Mouse (Mus musculus): Measurements from ENCODE around the gene Nlk. TPM values are rescaled to one million over a fixed set of nuclear protein-coding genes. Genes with fewer than 3 reads are reported as not detected.

Nlk gene
- total RNA-seq, 2 experiments from 2014 or later = 5.6 to 6.2 TPM

DNA sequence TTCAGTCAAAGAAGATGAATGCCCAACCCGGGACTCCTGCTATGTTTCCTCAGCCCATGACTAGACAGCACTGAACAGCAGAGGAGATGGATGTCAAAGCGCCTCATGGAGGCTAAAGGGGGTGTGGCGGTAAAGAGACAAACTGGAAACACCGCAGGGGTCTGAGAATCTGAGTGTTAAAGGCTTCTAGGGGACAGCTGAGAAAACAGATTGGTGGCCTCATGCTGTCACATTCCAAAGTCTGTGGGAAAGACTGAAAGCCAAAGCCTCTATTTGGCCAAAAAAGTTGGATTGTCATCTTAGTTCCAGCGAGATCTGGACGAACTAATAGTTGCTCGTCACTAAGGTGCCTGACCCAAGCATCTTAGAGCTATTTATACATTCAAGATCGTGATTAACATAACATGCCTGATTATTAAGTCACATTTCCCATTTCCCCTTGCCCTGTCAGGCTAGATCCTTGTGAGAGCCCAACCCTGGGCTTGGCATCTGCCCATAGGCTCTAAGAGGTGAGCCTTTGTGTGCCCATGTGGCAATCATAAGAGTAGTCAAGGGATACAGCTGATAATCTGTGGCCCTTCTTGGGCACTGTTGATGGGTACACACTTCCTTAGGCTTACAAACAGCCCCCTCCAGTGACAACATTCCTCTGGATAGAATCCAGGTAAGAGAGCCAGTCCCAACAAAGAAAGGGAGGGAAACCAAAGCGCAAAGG, 173.8 kb downstream of the Nlk start:
- no peak for DNase-seq
- intact Hi-C loops (cut with DNase I; ENCODE audit: low total_unique reads) = no loop called here

DNA sequence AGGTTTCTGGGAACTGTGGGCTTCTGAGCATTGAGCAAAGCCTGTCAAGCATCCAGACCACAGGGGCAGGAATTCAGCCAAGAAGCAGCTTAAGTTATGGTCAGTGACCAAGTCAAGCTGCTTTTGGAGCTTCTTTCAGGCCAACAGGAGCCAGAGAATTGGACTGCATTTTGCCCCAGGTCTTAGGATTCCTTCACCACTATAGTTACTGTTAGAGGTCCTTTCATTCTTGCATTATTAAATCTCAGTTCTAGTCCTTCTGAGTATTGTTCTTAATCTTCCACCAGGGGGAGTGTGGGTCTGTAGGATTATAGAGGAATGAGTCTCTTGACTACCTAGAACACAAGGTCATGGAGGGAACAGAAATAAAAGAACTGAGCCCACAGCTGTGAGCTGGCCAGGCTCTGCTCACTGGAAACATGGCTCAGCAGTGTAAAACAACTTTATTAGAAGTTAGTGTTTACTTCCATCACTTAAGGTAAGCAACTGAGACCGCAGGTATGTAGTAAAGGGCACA, 174.6 kb downstream of the Nlk start:
- no peak for DNase-seq
- intact Hi-C loops (cut with DNase I; ENCODE audit: low total_unique reads) = no loop called here

DNA sequence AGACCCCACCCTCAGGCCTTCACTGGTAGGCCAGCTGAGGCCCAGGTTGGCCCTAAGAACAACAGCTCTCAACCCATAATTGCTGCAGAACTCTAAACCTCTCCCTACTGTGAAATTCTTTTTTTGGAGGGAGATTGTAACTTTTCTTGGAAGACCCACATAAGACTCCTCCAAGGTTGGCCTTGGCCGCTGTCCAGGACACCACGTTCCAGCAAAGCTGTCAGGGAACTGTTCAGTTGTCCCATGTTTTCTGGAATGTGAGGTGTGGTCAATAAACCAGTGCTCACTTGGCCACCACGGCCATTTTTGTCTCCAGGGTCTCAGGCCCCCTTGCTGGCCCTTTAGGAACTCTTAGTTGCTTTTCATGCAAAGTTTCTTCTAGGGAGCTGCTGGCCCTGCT, 175.3 kb downstream of the Nlk start:
- intact Hi-C loops (cut with DNase I; ENCODE audit: low total_unique reads) = no loop called here
- DNase-seq = no peak

DNA sequence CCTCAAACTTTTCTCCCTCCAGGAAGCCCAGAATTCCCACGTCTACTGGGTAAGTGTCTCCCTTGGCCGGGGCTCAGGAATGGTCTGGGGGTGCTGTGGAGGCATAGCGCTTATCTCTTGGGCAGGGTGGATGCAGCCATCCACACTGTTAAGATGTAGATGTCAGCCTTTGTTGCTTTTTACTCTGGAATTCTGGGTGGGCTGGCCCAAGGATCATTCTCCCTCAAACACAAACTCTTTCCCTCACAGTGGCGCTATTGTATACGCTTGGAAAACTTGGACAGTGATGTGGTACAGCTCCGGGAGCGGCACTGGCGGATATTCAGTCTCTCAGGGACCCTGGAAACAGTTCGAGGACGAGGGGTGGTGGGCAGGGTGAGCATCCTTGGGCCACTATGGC, 178.2 kb downstream of the Nlk start:
- intact Hi-C loops (cut with DNase I; ENCODE audit: low total_unique reads) = no loop called here
- DNase-seq = no peak

Other genes starting within 250 kb of the Nlk start
- 1 to 10 TPM in 1 of 2 experiments, under 1 TPM in 1; 0.95 to 2.1 TPM for gene Slc46a1, start 231.7 kb downstream of the Nlk start, total RNA-seq (2021)
- under 1 TPM; 0.55 to 0.72 TPM for gene Sarm1, start 199.6 kb downstream of the Nlk start, total RNA-seq (2021)
- gene Vtn, start 198.3 kb downstream of the Nlk start, total RNA-seq (2021) = 10 to 100 TPM; 24.3 to 31.5 TPM
- gene Sebox, start 193.9 kb downstream of the Nlk start, total RNA-seq (2021) = not detected
- 10 to 100 TPM; 13.4 to 15.0 TPM for gene Tmem199, start 185.2 kb downstream of the Nlk start, total RNA-seq (2021)
- gene Poldip2, start 185.2 kb downstream of the Nlk start, total RNA-seq (2021) = 100 to 1,000 TPM; 102 to 113 TPM
- gene Tnfaip1, start 161.0 kb downstream of the Nlk start, total RNA-seq (2021) = 10 to 100 TPM; 33.7 to 36.5 TPM
- 10 to 100 TPM; 18.0 to 25.1 TPM for gene Ift20, start 161.0 kb downstream of the Nlk start, total RNA-seq (2021)
- 1 to 10 TPM; 5.4 to 9.7 TPM for gene Tmem97, start 146.6 kb downstream of the Nlk start, total RNA-seq (2021)
- 10 to 100 TPM in 1 of 2 experiments, 1 to 10 TPM in 1; 9.4 to 13.1 TPM for gene Ccnq, start 54.4 kb upstream of the Nlk start, total RNA-seq (2021)
- gene Lyrm9, start 129.2 kb upstream of the Nlk start, total RNA-seq (2021) = 10 to 100 TPM; 11.5 to 14.2 TPM
- gene Nos2, start 223.4 kb upstream of the Nlk start, total RNA-seq (2021) = 1 to 10 TPM; 3.6 to 4.7 TPM